Mouse (Mus musculus) heart, adult 2 months (tissue): ENCODE data around the gene Rpl6.

ENCODE experiments used
- CTCF ChIP-seq: fragments of 200-600 bp; IDR thresholded peaks from 2 replicates; pipeline ENCODE4 v1.8.1; 2022; ENCODE audit warnings: antibody characterized with exemption, mild to moderate bottlenecking, moderate library complexity
- POLR2A ChIP-seq: fragments of 200-500 bp; IDR thresholded peaks from 2 replicates; pipeline ENCODE4 v1.6.1; 2011; ENCODE audit warnings: mild to moderate bottlenecking, low read depth, low read length, control low read depth; ENCODE audit not compliant: insufficient read depth

- TF ChIP-seq CTCF (no peak), POLR2A (no peak)
Measured at GRCm38 (mm10) chr5:121210601-121210924, 6.3 kb downstream of the Rpl6 start.
